Mouse (Mus musculus): ENCODE measurements around the gene Selenok. TPM values are rescaled to one million over a fixed set of nuclear protein-coding genes. Genes with fewer than 3 reads are reported as not detected.

The Selenok gene
- polyA plus RNA-seq, 1 experiment from 2014 or later = 245 TPM

- no peaks in the 10 kb centered on the region; the same call in 1 of the 2 replicates for H3K4me1 ChIP-seq
- H3K36me3 ChIP-seq = no peaks in the 10 kb centered on the region
- no peak overlapping the region for H3K4me3 ChIP-seq
- no peaks in the 10 kb centered on the region for H3K27me3 ChIP-seq (ENCODE audit: low read depth, poor library complexity, severe bottlenecking)
- no peak for DNase-seq (ENCODE audit: low spot score)
- no peaks in the 10 kb centered on the region for H3K9me3 ChIP-seq (replicated peaks)
- 93% methylated on average over 6 of the region's 6 CpGs for WGBS
- H3K27ac ChIP-seq = no peak overlapping the region
Observed at GRCm38 (mm10) chr14:30022471-30022870, 54.4 kb downstream of the Selenok start.

GRCm38 (mm10) chr14:30024387-30024786 lies 56.3 kb downstream of the Selenok start:
- Histone ChIP-seq H3K36me3 (no peaks in the 10 kb centered on the region), H3K27ac (no peak overlapping the region), H3K27me3 (ENCODE audit: low read depth, poor library complexity, severe bottlenecking) (no peaks in the 10 kb centered on the region), H3K4me3 (no peak overlapping the region), H3K9me3 (replicated peaks) (no peaks in the 10 kb centered on the region), H3K4me1 (no peaks in the 10 kb centered on the region; the same call in 1 of the 2 replicates)
- WGBS = 69% methylated on average over 7 of the region's 7 CpGs
- no peak for DNase-seq (ENCODE audit: low spot score)

Small RNA genes lying within 50 kb of the gene (microRNA-seq; reads per million reads assigned to microRNA genes)
- gene Mir6947 = not detected

Other genes starting within 250 kb of the Selenok start
- gene Cacna2d3, start 246.4 kb upstream of the Selenok start, polyA plus RNA-seq (2016; fragmentation: Nextera tagmentation; extraction: Ambion mirVana) = 0.55 and 0.86 TPM in 2 replicates
- gene Actr8, start 10.0 kb downstream of the Selenok start, polyA plus RNA-seq (2016; fragmentation: Nextera tagmentation; extraction: Ambion mirVana) = 76.4 and 78.4 TPM in 2 replicates
- 0.69 and 1.4 TPM in 2 replicates for gene Il17rb, start 40.6 kb downstream of the Selenok start, polyA plus RNA-seq (2016; fragmentation: Nextera tagmentation; extraction: Ambion mirVana)
- 0.05 TPM in 1 of 2 replicates, not detected in the other for gene Chdh, start 40.7 kb downstream of the Selenok start, polyA plus RNA-seq (2016; fragmentation: Nextera tagmentation; extraction: Ambion mirVana)

Measured in limb, embryonic 10.5 days (tissue).